In the genomic region with DNA sequence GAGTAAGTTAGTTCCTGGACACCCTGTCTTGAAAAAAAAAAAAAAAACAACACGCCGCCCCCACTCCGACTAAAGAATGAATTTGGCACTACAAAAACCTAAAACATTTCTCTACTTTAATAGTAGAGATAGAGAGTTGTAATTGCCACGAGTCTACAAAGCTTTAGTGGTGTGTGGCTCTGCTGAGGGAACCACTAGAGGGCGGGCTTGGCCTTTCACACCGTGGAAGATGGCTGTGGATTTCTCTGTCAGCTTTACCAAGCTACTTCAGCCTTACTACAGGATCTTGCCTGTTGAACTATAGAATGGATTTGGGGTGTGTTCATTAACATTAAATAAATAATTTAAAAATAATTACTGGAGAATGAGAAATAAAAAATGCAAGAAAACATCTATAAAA, we compare ENCODE assay signal across 8 mouse cellular contexts. TPM values are rescaled to one million over a fixed set of nuclear protein-coding genes. Genes with fewer than 3 reads are reported as not detected.
A peak's percentile ranks its signal among the peaks of the same experiment; 100 is the strongest.
DNase-seq lines count a peak whose midpoint lies in the region; ATAC-seq and TF ChIP-seq lines count a peak whose summit lies in the region.

No protein-coding gene starts in this region.

- no peak overlapping the region for H3K27ac ChIP-seq in hindbrain, postnatal 0 days

- no peak overlapping the region for H3K4me2 ChIP-seq in hindbrain, postnatal 0 days (ENCODE audit: low read depth, low read length)

- H3K9me3 ChIP-seq in hindbrain, postnatal 0 days (ENCODE audit: low read length), result no peaks in the 10 kb centered on the region

- WGBS in hindbrain, postnatal 0 days, result 17% methylated on average over 6 of the region's 6 CpGs

- H3K36me3 ChIP-seq in hindbrain, postnatal 0 days (ENCODE audit: insufficient read depth, low read length), result no peaks in the 10 kb centered on the region

- no peak overlapping the region for H3K4me3 ChIP-seq in hindbrain, postnatal 0 days (ENCODE audit: low read length)

- H3K27me3 ChIP-seq in hindbrain, postnatal 0 days (ENCODE audit: insufficient read depth, low read length), result no peaks in the 10 kb centered on the region

- H3K9ac ChIP-seq in hindbrain, postnatal 0 days (replicated peaks; ENCODE audit: low read length), result no peak overlapping the region

- peak; percentile 93 for DNase-seq in NIH3T3 (ENCODE audit: low read depth)
- peak; percentile 80 for DNase-seq in cerebellum, adult 9-10 months
- DNase-seq in frontal cortex, adult 2 months (ENCODE audit: extremely low spot score in 1 of 2, low spot score in 1 of 2), result peak; percentile 50 to 92
- peak; percentile 90 for DNase-seq in hindbrain, postnatal 0 days (ENCODE audit: low spot score)
- peak; percentile 66 for DNase-seq in left cerebral cortex, adult 11 months (ENCODE audit: low spot score)
- peak; percentile 82 to 88 for DNase-seq in right cerebral cortex, adult 2 months (ENCODE audit: low spot score in 2 of 2)
- DNase-seq in urinary bladder, postnatal 14 days (ENCODE audit: low spot score), result peak; percentile 84

- peak; percentile 88 for ATAC-seq in hindbrain, postnatal 0 days
- peak; percentile 98 for ATAC-seq in megakaryocyte, adult 5-6 weeks (ENCODE audit: poor library complexity, severe bottlenecking)

- peak; percentile 95 for TF ChIP-seq CTCF in hindbrain, postnatal 0 days (IDR thresholded peaks at IDR 0.05; ENCODE audit: low read depth)

- 0 out of 2 replicates have a peak, but pooled peaks cover 6% of the 10 kb centered on the region for H3K4me1 ChIP-seq in hindbrain, postnatal 0 days (ENCODE audit: insufficient read depth, low read length)

RNA-seq across cellular contexts. Expression of a gene that starts 32.1 kb away (rescaled TPM):
- polyA plus RNA-seq in frontal cortex, adult 2 months (2012; rRNA removed), result 65.5 and 72.7 TPM in 2 replicates
- total RNA-seq in hindbrain, postnatal 0 days (2014; rRNA removed), result 162 and 184 TPM in 2 replicates
- polyA plus RNA-seq in hindbrain, postnatal 0 days (2015; fragmentation: Nextera tagmentation; extraction: Ambion mirVana), result 255 and 262 TPM in 2 replicates
- total RNA-seq in megakaryocyte, adult 5-6 weeks (2015), result 22.4 and 27.3 TPM in 2 replicates
- 16.3 and 21.4 TPM in 2 replicates for total RNA-seq in megakaryocyte, adult 5-6 weeks (2017)

RNA-seq across cellular contexts. Expression of a gene that starts 35.1 kb away (rescaled TPM):
- 39.4 and 48.0 TPM in 2 replicates for polyA plus RNA-seq in frontal cortex, adult 2 months (2012; rRNA removed)
- 55.4 and 57.6 TPM in 2 replicates for total RNA-seq in hindbrain, postnatal 0 days (2014; rRNA removed)
- 141 and 150 TPM in 2 replicates for polyA plus RNA-seq in hindbrain, postnatal 0 days (2015; fragmentation: Nextera tagmentation; extraction: Ambion mirVana)
- total RNA-seq in megakaryocyte, adult 5-6 weeks (2015), result 68.6 and 74.9 TPM in 2 replicates
- total RNA-seq in megakaryocyte, adult 5-6 weeks (2017), result 99.5 and 101 TPM in 2 replicates
